Mouse (Mus musculus) heart, postnatal 0 days (tissue): Measurements from ENCODE around the gene Smim13.

Source experiments
- CTCF ChIP-seq: IDR thresholded peaks from 2 replicates; pipeline ENCODE4 v1.5.1; 2016; ENCODE audit warnings: antibody characterized with exemption, control low read depth, low read depth
- EP300 ChIP-seq: IDR thresholded peaks from 2 replicates; pipeline ENCODE4 v1.6.1; 2016; ENCODE audit warnings: antibody characterized with exemption, low read depth

- TF ChIP-seq CTCF = no peak
- TF ChIP-seq EP300 = no peak
Observed at GRCm38 (mm10) chr13:41267827-41268408, 18.3 kb downstream of the Smim13 start.
